Mouse (Mus musculus) 3134 (cell line): ENCODE measurements around the gene Mtm1.

ENCODE experiments used
- DNase-seq: peaks from one replicate; pipeline ENCODE4 v3.0.0-alpha.2; 2011; ENCODE audit warnings: low spot score; ENCODE audit not compliant: insufficient read length; ENCODE audit errors: extremely low read depth

Gene Mtm1

DNA sequence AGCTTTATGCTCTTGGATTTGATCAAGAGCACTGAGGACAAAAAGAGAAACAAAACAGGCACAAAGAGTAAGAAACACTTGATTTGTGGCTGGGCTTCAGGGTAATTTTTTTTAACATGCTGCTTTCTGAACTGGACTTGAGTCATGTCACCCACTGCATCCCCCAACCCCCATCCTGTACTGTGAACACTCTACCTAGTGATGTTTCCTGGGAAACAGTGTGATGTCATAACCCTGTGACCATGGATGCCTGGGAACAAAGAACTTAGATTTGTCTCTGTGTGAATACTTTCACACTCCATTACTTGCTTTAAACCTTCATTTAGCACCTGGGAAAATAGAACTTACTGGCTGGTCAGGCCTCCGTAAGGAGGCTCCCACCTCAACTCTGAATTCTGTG lies at the start of gene Mtm1:
Gene Mtm1, plus strand, starts transcription at position 301 of the 400 bp plus-strand sequence.
- DNase-seq, result no peak

GRCm38 (mm10) chrX:71181526-71181925 lies 29.0 kb upstream of the Mtm1 start:
- no peak for DNase-seq

DNA sequence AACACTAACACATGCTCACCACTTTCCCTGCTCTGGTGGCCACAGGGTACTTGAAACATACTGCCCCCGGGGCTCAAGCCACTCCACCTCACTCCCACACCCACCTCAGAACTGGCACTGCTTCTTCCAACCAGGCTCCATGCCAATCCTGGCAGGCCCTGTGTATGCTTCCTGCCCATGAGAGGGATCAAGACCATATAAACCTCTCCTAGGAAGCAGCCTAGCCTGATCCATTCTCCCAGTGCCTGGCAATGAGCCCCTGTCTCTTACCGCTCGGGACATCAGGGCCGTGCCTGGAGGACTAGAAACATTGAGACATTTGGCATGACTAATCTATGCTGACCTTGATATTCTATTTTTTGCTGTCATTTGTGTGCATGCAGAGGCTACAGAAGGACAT lies 26.9 kb upstream of the Mtm1 start:
- DNase-seq, result peak; percentile 10

DNA sequence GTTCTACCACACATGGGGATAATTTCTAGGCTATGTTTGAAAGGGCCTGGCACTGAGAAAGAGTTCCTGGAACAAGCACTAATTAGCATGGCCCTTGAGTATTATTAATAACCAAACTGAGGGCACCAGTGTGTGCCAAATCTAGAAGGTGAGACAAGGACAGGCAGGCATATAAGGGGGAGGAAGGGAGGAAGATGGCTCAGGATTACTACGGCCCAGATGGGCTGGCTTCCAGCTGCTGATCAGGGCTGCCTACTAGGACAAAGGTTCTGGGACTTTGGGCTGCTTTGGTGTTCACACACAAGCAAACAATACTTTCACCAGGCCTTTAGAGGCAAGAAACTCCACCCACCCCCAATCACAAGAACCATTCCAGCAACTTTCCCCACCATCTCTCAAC lies 24.2 kb upstream of the Mtm1 start:
- no peak for DNase-seq

DNA sequence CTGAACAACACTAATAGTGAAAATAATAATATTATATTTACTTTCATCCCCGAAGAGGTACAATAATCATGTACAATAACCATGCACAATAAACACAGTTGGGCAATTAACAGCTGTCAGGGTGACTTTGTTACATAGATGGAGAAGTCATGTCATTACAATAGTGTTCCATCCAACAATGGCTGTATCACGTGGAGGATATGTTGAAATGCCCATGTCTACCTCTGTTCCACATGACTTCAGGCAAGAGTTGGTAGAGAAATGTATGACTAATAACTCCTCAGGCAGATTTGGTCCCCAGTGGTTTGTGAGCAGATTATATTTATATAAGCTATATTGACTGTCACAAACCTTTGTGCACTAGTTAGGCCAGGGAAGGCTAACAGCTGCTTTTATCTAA lies 5.8 kb upstream of the Mtm1 start:
- no peak for DNase-seq

DNA sequence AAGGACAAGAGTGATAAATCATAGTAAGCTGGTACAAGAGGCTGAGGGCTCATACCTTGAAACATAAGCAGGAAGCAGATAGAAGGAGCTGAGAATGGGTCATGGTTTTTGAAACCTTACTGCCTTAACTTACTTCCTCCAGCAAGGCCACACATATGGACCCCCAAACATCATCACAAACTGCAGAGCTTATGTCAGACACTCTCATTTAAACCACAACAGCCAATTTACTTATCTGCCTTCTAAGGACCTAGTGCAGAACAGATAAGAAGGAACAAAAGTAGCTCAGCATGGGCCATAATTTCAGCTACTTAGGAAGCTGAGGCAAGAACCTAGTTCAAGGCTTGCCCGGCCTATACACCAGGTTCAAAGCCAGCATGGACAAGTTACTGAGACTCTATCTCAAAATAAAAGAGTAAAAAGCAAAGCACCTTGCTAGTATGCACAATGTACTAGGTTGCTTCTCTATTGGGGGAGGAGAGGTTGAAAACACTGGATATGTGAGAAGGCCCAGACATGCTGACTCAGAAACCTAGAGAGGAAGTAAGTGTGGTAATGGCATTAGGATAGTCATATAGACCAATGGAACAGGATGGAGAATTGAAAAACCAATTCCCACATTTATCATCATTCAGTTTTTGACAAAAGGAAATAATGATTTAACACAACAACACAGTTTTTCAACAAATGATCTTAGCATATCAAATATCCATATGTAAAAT lies 4.6 kb upstream of the Mtm1 start:
- no peak for DNase-seq

GRCm38 (mm10) chrX:71206595-71206994 lies 4.0 kb upstream of the Mtm1 start:
- no peak for DNase-seq

DNA sequence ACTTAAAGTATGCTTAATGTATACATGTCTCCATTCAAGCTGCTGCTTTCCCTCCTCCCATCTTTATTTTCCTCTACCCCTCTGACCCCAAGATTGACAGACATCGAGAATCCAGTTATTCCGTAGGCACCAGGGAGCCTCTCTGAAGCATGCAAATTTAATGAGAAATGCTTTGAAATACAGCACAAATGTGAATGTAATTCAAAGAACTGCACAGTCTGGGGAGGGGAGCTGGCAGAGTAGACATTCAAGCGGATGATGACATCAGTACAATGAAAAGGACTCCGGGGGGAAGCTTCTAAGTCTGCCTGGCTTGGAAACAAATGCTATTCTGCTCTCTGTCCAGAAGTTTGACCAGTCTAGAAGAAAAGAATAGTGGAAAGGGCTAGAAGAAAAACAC lies 2.3 kb downstream of the Mtm1 start:
- no peak for DNase-seq

- peak; percentile 88 for DNase-seq
These were observed 4.0 kb downstream of the Mtm1 start for GRCm38 (mm10) chrX:71214441-71215112.

DNA sequence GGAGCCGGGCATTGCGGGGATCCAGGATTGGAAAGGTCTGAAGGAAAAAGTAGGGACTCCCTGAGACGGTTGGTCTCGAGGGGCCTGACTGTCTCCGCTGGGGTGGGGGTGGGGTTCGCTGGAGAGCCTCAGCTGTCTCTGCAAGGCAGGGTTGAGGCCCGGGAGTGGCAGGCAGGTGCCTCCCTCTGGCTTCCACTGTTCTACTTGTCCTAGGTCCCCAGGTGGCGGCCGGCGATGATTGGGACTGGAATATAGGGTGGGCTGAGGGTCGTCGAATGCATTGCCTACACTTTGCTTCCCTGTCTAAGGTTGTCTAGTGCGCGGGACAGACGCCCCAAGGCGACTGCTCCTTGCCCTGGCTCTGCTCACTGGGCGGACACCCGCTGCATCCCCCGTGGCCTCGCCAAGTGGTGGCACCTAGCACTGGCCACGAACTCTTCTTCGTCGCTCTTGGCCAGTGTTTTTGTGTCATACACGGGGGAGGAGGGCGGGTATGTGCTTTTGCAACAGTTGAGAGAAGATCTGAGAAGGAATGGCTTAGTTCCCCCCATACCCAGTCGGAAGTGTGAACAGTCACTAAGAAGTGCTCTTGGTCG lies 4.6 kb downstream of the Mtm1 start:
- DNase-seq, result no peak

- DNase-seq, result no peak
These were observed 6.3 kb downstream of the Mtm1 start for GRCm38 (mm10) chrX:71216879-71217278.

DNA sequence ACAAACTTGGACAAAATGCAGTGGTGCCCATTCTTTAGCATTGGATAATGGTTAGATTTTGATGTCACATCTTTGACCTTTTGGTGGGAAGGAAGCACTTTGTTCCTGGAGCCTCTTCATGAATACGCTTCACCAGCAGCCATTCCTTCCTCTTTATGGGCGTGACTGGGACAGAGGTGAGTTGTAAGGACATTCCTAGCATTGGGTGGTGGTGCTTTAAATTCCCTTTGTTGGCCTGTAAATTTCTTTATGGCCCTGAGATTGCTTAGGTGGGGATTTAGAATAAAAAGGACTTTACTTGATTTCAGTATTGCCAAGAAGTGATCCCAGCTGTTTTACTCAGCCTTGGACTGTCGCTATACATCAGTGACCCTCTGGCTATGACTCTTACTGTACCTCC lies 8.3 kb downstream of the Mtm1 start:
- DNase-seq, result no peak

DNA sequence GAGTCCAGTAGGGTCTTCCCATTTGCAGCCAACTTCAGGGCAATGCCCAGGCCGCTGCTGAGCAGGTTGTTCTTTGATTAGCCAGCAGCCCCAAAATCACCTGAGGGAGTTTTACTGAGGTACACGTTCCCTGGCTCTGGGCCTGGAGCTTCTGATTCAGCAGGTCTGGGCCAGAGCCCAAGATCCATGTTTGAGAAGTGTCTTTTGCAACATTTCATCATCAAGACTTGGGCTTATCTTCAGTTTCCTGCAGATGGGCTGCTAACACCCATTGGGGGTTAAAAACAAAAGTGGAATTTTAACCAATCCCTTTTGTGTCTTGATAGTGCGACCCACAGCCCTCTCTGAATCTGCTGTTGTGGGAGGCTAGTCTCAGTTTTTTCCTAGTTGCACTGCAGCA lies 10.3 kb downstream of the Mtm1 start:
- no peak for DNase-seq

GRCm38 (mm10) chrX:71222648-71223408 lies 12.3 kb downstream of the Mtm1 start:
- DNase-seq, result no peak

- DNase-seq, result no peak
These were observed 16.3 kb downstream of the Mtm1 start for GRCm38 (mm10) chrX:71226881-71227280.

- no peak for DNase-seq
These were observed 17.6 kb downstream of the Mtm1 start for GRCm38 (mm10) chrX:71228200-71228599.

- DNase-seq, result no peak
These were observed 20.3 kb downstream of the Mtm1 start for GRCm38 (mm10) chrX:71230847-71231246.

DNA sequence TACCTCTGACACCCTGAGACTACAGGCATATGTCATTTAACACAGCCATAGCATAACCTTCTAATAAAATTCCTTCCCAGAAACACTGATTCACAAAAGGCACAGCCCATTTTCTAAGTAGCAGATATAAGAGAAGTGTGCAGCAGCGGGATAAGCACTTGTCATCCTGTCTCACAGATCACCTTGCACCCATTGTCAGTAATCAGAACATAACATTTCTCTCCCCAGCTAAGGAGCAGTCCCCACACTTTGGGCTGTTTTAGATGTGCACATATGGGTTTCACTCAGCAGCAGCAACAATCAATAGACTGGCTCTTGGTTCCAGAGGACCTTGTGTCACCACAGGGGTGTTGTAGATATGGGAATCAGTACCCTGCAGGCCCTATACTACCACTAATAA lies 45.9 kb downstream of the Mtm1 start:
- DNase-seq, result no peak

GRCm38 (mm10) chrX:71260857-71261256 lies 50.3 kb downstream of the Mtm1 start:
- no peak for DNase-seq

- no peak for DNase-seq
These were observed 53.7 kb downstream of the Mtm1 start for GRCm38 (mm10) chrX:71264316-71264715.

GRCm38 (mm10) chrX:71268972-71269371 lies 58.4 kb downstream of the Mtm1 start:
- no peak for DNase-seq
